Mouse (Mus musculus) neural tube, embryonic 15.5 days (tissue): ENCODE measurements at regions not wholly inside any gene's neighbourhood (a gene's known extent, or its start where the extent isn't known, plus 50 kb on each side); places are given as distances from the start of the nearest gene placed in this dataset.

Experiments
- ATAC-seq: fragments of 200-750 bp; cut with Nextera tagmentation; 2 replicates; pipeline ENCODE4 v1.8.0; 2017; ENCODE audit warnings: mild to moderate bottlenecking, moderate TSS enrichment, moderate library complexity; ENCODE audit not compliant: low FRiP score
- H3K27ac ChIP-seq: fragments of 300-500 bp; sonication (generic); replicated peaks from 2 replicates; pipeline ENCODE4 v1.5.1; 2015; ENCODE audit warnings: mild to moderate bottlenecking, inconsistent platforms
- H3K27me3 ChIP-seq: fragments of 300-500 bp; sonication (generic); replicated peaks from 2 replicates; pipeline ENCODE4 v1.6.1; 2015; ENCODE audit warnings: inconsistent platforms
- H3K36me3 ChIP-seq: fragments of 300-500 bp; sonication (generic); 2 replicates; pipeline ENCODE4 v1.6.1; 2015; ENCODE audit warnings: inconsistent platforms
- H3K4me1 ChIP-seq: fragments of 300-500 bp; sonication (generic); 2 replicates; pipeline ENCODE4 v1.6.1; 2015; ENCODE audit warnings: inconsistent platforms
- H3K4me2 ChIP-seq: fragments of 300-500 bp; sonication (generic); 2 replicates; pipeline ENCODE4 v1.6.1; 2015; ENCODE audit warnings: inconsistent platforms, mild to moderate bottlenecking, moderate library complexity
- H3K4me3 ChIP-seq: fragments of 300-500 bp; sonication (generic); replicated peaks from 2 replicates; pipeline ENCODE4 v1.5.1; 2015; ENCODE audit warnings: mild to moderate bottlenecking, inconsistent platforms
- H3K9ac ChIP-seq: fragments of 300-500 bp; sonication (generic); replicated peaks from 2 replicates; pipeline ENCODE4 v1.6.1; 2015; ENCODE audit warnings: mild to moderate bottlenecking, inconsistent platforms
- H3K9me3 ChIP-seq: fragments of 300-500 bp; sonication (generic); replicated peaks from 2 replicates; pipeline ENCODE4 v1.6.1; 2016; ENCODE audit warnings: inconsistent platforms
- WGBS: fragments of 180-500 bp; shearing (Covaris S2); methylation state at CpG from one replicate; pipeline ENCODE4 v1.1.7; 2015; ENCODE audit warnings: mixed read lengths; 5-methylcytosine and 5-hydroxymethylcytosine counted together

GRCm38 (mm10) chrX:11940246-11940645 lies 219.9 kb downstream of the Bcor start:
- ATAC-seq = no peak
- H3K27me3 ChIP-seq = peaks cover 5% of the 10 kb centered on the region; the same call in 1 of the 2 replicates
- no peaks in the 10 kb centered on the region for H3K36me3 ChIP-seq
- no peak overlapping the region for H3K4me3 ChIP-seq
- peaks cover 3% of the 10 kb centered on the region; the same call in 1 of the 2 replicates for H3K4me1 ChIP-seq
- H3K4me2 ChIP-seq = no peak overlapping the region
- no peaks in the 10 kb centered on the region for H3K9me3 ChIP-seq
- H3K9ac ChIP-seq = no peak overlapping the region
- 98% methylated on average over 2 of the region's 2 CpGs for WGBS
- H3K27ac ChIP-seq = no peak overlapping the region

DNA sequence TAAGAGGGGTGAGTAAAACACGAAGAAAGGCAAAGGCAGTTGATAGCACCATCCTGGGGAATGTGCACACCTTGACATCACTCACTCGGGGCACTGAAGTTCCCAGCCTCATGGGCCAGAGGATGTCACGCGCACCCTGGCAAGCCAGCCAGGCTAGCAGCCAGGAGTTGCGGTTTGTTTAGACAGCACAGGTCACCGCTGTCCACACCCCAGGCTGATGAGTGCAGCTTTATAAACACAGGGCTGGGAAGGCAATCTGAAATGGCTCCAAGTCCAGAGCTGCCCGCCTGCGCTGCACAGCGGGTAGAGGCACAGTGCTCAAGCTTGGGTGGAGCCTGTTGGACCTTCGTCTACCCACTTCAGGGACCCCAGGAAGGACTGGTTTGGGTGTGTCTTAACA lies 216.8 kb downstream of the Bcor start:
- Histone ChIP-seq H3K4me2 (no peak overlapping the region), H3K9ac (no peak overlapping the region), H3K27ac (no peak overlapping the region), H3K36me3 (no peaks in the 10 kb centered on the region), H3K4me3 (no peak overlapping the region), H3K9me3 (no peaks in the 10 kb centered on the region), H3K27me3 (peaks cover 5% of the 10 kb centered on the region; the same call in 1 of the 2 replicates), H3K4me1 (peaks cover 3% of the 10 kb centered on the region)
- no peak for ATAC-seq
- 49% methylated on average over 10 of the region's 10 CpGs for WGBS

DNA sequence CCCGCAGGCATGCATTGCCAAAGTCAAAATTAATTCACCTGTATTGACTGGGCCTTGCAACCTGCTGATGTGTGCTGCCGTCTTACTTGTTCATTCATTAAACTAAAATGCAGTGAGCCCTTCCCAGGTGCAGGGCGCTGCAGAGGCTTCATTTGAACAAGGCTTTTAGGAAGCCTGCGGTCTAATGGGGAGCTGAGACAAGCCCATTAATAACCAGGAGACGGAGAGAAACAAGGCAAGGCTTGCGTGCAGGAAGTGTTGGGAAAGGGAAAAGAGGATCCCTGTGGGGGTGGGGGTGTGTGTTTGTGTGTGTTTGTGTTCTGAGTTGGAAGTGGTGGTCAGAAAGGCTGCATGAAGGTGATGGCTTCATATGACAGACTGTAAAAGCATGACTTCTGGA lies 215.6 kb downstream of the Bcor start:
- no peaks in the 10 kb centered on the region for H3K36me3 ChIP-seq
- peaks cover 5% of the 10 kb centered on the region; the same call in 1 of the 2 replicates for H3K27me3 ChIP-seq
- no peak for ATAC-seq
- H3K27ac ChIP-seq = no peak overlapping the region
- no peak overlapping the region for H3K9ac ChIP-seq
- peaks cover 3% of the 10 kb centered on the region for H3K4me1 ChIP-seq
- no peak overlapping the region for H3K4me3 ChIP-seq
- WGBS = 22% methylated on average over 6 of the region's 6 CpGs
- H3K4me2 ChIP-seq = no peak overlapping the region
- no peaks in the 10 kb centered on the region for H3K9me3 ChIP-seq

- H3K4me2 ChIP-seq = no peak overlapping the region
- no peak overlapping the region for H3K27ac ChIP-seq
- no peak for ATAC-seq
- H3K9ac ChIP-seq = no peak overlapping the region
- H3K36me3 ChIP-seq = no peaks in the 10 kb centered on the region
- WGBS = 47% methylated on average over 1 of the region's 1 CpGs
- H3K27me3 ChIP-seq = peaks cover 5% of the 10 kb centered on the region; the same call in 1 of the 2 replicates
- H3K4me3 ChIP-seq = no peak overlapping the region
- peaks cover 3% of the 10 kb centered on the region for H3K4me1 ChIP-seq
- no peaks in the 10 kb centered on the region for H3K9me3 ChIP-seq
Measured at GRCm38 (mm10) chrX:11945280-11945679, 214.9 kb downstream of the Bcor start.

DNA sequence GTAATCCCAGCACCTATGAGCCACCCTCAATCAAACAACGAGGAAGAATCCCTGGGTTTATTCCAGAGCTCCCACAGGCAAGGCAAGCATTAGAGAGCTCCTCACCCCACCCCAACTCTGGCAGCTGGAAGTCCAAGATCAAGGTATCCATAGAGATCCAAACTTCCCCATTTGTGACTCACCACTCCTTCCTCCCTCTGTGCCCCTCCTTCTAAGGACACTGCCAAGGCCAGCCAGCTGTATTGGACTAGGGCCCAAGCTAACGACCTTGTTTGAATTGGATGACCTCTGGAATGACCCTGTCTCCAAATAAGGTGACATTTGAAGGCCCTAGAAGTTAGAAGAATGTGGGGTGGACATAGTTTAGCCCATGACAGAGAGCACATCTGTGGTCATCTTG lies 208.0 kb downstream of the Bcor start:
- no peak overlapping the region for H3K4me3 ChIP-seq
- H3K27me3 ChIP-seq = peaks cover 6% of the 10 kb centered on the region; the same call in 1 of the 2 replicates
- H3K4me2 ChIP-seq = no peak overlapping the region
- no peak overlapping the region for H3K27ac ChIP-seq
- H3K4me1 ChIP-seq = no peaks in the 10 kb centered on the region
- no peak for ATAC-seq
- 60% methylated on average over 2 of the region's 2 CpGs for WGBS
- H3K9ac ChIP-seq = no peak overlapping the region
- no peaks in the 10 kb centered on the region for H3K36me3 ChIP-seq
- no peaks in the 10 kb centered on the region for H3K9me3 ChIP-seq

DNA sequence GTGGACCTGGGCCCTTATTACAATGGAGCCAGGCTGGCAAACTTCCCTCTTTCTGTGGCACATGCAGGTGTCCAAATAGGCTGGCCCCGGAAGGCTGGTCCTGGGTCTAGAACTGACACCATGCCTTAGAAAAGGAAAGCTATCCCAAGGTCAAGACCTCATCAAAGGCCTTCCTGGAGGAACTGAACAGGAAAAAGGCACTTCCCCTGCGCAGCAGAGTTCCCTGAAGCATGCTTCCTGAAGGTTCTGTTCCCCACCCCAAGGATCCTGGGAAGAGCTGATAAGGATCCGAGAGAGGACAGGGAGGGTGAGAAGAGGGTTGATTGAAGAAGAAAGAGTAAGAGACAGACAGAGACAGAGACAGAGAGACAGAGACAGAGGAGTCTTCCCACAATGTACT lies 204.0 kb downstream of the Bcor start:
- H3K4me1 ChIP-seq = no peaks in the 10 kb centered on the region
- H3K4me3 ChIP-seq = no peak overlapping the region
- no peaks in the 10 kb centered on the region for H3K36me3 ChIP-seq
- no peak overlapping the region for H3K4me2 ChIP-seq
- no peak for ATAC-seq
- H3K9me3 ChIP-seq = no peaks in the 10 kb centered on the region
- no peak overlapping the region for H3K27ac ChIP-seq
- no peak overlapping the region for H3K9ac ChIP-seq
- WGBS = 87% methylated on average over 3 of the region's 3 CpGs
- peaks cover 6% of the 10 kb centered on the region; the same call in 1 of the 2 replicates for H3K27me3 ChIP-seq

- Histone ChIP-seq H3K36me3 (no peaks in the 10 kb centered on the region), H3K4me3 (no peak overlapping the region), H3K4me2 (no peak overlapping the region), H3K27me3 (peaks cover 6% of the 10 kb centered on the region; the same call in 1 of the 2 replicates), H3K9me3 (no peaks in the 10 kb centered on the region), H3K4me1 (no peaks in the 10 kb centered on the region), H3K27ac (no peak overlapping the region), H3K9ac (no peak overlapping the region)
- no peak for ATAC-seq
- WGBS = 49% methylated on average over 6 of the region's 6 CpGs
Measured at GRCm38 (mm10) chrX:11957011-11957410, 203.1 kb downstream of the Bcor start.

DNA sequence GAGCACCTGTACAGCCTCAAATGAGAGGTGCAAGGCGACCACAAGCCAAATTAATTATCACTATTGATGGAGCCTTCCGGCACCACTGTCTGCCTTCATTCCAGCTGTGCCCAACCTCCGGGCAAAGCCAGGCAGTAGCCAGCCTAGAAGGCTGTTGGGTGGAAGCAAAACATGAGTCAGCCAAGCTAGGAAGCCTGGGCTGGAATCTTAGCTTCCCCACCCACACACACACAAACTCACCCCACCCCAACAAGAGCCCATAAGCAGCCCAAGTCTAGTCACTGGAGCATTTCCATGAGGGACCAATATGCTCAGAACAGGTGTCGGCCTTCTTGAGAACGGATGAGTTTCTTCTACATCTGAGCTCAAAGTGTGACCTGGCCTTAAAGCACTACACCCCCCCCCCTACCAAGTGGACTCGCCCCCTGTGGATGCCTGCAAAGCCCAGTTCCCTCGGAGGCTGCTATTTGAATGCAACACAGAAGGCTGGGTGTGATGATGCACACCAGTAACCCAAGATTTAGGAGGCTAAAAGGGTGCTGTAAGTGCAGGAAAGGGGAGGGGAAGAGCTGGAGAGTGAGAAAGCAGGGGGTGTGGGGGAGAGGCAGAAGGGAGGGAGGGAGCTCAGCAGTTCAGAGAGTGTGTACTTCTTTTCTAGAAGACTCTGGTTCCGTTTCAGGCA lies 200.1 kb downstream of the Bcor start:
- H3K27me3 ChIP-seq = peaks cover 6% of the 10 kb centered on the region; the same call in 1 of the 2 replicates
- H3K4me3 ChIP-seq = no peak overlapping the region
- H3K36me3 ChIP-seq = no peaks in the 10 kb centered on the region
- H3K4me2 ChIP-seq = no peak overlapping the region
- H3K4me1 ChIP-seq = no peaks in the 10 kb centered on the region
- no peak for ATAC-seq
- H3K27ac ChIP-seq = no peak overlapping the region
- no peak overlapping the region for H3K9ac ChIP-seq
- WGBS = 56% methylated on average over 8 of the region's 8 CpGs
- no peaks in the 10 kb centered on the region for H3K9me3 ChIP-seq

DNA sequence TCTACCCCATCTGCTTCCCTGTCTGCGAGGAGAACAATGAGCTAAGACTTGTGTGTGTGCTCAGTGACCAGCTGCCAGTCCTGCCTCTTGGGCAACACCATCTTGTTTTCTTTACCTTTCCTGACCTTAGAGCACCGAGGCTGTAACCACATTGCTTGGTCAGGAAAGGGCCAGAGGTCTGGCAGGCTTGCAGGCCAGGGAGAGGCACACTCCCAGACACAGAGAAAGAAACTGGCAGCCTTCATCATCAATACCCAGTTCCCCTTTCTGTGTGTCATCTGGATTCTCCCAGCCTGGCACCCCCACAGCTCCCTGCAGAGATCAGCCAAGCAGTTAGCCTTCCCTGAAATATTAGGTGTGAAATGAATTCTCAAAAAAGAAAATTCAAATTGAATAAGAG lies 198.8 kb downstream of the Bcor start:
- no peaks in the 10 kb centered on the region for H3K9me3 ChIP-seq
- no peak overlapping the region for H3K9ac ChIP-seq
- no peaks in the 10 kb centered on the region; the same call in 1 of the 2 replicates for H3K27me3 ChIP-seq
- no peaks in the 10 kb centered on the region for H3K36me3 ChIP-seq
- H3K4me1 ChIP-seq = no peaks in the 10 kb centered on the region
- H3K4me3 ChIP-seq = no peak overlapping the region
- no peak for ATAC-seq
- no peak overlapping the region for H3K27ac ChIP-seq
- H3K4me2 ChIP-seq = no peak overlapping the region
- 42% methylated on average over 2 of the region's 2 CpGs for WGBS

GRCm38 (mm10) chrX:11964428-11964827 lies 195.7 kb downstream of the Bcor start:
- H3K4me1 ChIP-seq = no peaks in the 10 kb centered on the region
- 57% methylated on average over 3 of the region's 3 CpGs for WGBS
- H3K9ac ChIP-seq = no peak overlapping the region
- H3K27ac ChIP-seq = no peak overlapping the region
- no peaks in the 10 kb centered on the region for H3K9me3 ChIP-seq
- H3K27me3 ChIP-seq = no peaks in the 10 kb centered on the region; the same call in 1 of the 2 replicates
- no peaks in the 10 kb centered on the region for H3K36me3 ChIP-seq
- H3K4me2 ChIP-seq = no peak overlapping the region
- H3K4me3 ChIP-seq = no peak overlapping the region
- ATAC-seq = no peak

DNA sequence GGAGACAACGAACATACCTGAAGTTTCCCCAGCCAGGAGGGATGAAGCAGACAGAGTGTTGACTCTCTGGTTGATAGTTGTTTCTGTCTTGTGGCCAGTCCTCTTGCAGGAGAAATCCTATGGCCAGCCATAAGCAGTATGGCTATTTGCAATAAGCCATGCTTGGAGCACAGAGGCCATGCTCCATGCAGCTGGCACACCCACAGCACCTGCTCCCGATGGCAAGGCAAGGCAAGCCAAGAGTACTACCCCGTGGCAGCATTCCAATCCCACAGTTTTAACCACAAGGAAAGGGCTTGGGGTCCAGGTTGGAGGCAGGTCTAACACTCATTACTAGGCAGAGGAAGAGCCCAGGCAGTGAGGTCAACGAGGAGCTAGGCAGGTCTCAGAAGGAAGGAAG lies 181.5 kb downstream of the Bcor start:
- 84% methylated on average over 4 of the region's 4 CpGs for WGBS
- no peak for ATAC-seq

DNA sequence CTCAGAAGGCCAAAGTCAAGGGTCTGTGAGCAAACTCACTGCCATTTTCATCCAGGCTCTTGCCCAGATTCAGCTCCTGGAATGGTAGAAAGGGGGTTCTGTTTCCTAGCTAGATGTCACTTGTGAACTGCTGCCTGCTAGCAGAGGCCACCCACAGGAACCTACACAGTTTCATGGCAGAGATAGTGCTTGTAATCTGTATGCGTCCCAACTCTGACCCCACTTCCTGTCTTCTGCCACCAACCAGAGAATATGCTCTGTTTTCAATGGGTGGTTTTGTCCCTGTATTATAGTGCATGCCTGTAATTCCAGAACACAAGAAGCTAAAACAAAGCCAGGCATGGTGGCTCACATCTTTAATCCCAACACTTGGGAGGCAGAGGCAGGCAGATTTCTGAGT lies 176.9 kb downstream of the Bcor start:
- WGBS = 78% methylated on average over 1 of the region's 1 CpGs
- Histone ChIP-seq H3K36me3 (no peaks in the 10 kb centered on the region), H3K4me2 (no peak overlapping the region), H3K9ac (no peak overlapping the region), H3K4me1 (no peaks in the 10 kb centered on the region), H3K9me3 (no peaks in the 10 kb centered on the region), H3K4me3 (no peak overlapping the region), H3K27me3 (peaks cover 10% of the 10 kb centered on the region; the same call in 1 of the 2 replicates), H3K27ac (no peak overlapping the region)
- ATAC-seq = no peak

More for the DNA sequence above, 181.5 kb downstream of the Bcor start:
- Histone ChIP-seq H3K27me3 (0 out of 2 replicates have a peak, but pooled peaks cover 3% of the 10 kb centered on the region), H3K27ac (no peak overlapping the region), H3K9me3 (no peaks in the 10 kb centered on the region), H3K4me1 (no peaks in the 10 kb centered on the region), H3K9ac (no peak overlapping the region), H3K4me3 (no peak overlapping the region), H3K4me2 (no peak overlapping the region), H3K36me3 (no peaks in the 10 kb centered on the region)
